Mouse (Mus musculus): ENCODE measurements at regions not wholly inside any gene's neighbourhood (a gene's known extent, or its start where the extent isn't known, plus 50 kb on each side); places are given as distances from the start of the nearest gene placed in this dataset.
"Not testable (repeated sequence)": the region's sequence is repeated elsewhere in the genome, so short reads cannot be mapped to it uniquely, and the experiment has no call there.

DNA sequence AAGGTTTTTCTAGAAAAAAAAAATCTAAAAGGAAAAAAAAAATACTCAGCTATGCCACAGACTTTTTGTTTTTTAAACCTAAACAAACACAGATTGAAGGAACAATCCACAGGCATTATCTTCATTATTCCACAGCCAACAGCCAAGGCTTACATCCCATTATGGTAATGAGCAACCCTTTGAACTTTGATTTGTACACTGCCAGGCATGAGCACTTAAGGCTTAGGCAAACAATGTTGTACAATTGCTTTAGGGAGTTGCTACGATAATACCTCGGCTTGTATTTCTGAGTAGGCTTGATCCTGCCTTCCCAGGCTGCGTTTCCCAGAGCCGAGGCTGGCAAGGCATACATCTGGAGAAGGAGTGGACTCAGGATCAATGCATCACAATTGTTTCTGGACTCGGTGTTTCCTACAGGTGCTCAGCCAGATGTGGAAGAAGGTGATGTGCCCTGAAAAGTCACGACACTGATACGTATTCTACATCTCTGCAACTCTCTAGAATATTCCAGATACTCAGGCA is 409.0 kb upstream of the Igfbp7 start:
- DNase-seq (ENCODE audit: extremely low spot score, low spot score), result no peak

- DNase-seq (ENCODE audit: extremely low spot score, low spot score), result no peak
These were observed 402.0 kb upstream of the Igfbp7 start for GRCm38 (mm10) chr5:77809844-77810243.

DNA sequence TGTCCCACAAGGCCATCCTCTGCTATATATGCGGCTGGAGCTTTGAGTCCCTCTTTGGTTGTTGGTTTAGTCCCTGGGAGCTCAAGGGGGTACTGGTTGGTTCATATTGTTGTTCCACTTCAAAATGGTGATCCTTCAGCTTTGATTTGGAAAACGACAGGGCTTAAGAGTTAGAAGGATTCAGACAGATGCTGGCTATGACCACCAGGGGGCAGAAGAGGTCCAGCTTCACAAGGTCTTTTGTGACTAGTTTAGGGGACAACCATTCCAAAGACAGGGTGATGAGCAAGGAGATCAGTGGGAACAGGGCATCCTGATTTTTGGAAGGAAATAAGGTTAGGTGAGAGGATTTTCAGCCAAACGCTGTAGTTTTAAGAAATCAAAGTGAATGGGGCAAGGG is 399.9 kb upstream of the Igfbp7 start:
- peak; percentile 74 for DNase-seq (ENCODE audit: extremely low spot score, low spot score)

GRCm38 (mm10) chr5:77806334-77807157 is 398.7 kb upstream of the Igfbp7 start:
- no peak for DNase-seq (ENCODE audit: extremely low spot score, low spot score)

GRCm38 (mm10) chr5:77805796-77806195 is 398.0 kb upstream of the Igfbp7 start:
- no peak for DNase-seq (ENCODE audit: extremely low spot score, low spot score)

DNA sequence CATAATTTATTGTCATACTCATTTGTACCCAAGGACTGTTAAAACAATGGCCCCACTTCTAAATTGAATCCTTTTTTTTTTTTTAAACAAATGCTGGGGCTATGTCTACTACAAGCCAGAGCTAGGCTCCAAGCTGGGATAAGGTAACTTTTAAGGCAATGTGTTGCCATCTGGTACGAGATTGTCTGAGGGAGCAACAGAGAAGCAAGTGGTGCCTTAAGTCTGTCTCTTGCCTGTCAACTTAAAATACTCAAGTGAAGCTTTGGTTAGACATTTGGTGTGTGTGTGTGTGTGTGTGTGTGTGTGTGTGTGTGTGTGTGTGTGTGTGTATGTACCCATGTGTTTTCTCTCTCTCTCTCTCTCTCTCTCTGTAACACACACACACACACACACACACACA is 397.5 kb upstream of the Igfbp7 start:
- no peak for DNase-seq (ENCODE audit: extremely low spot score, low spot score)

DNA sequence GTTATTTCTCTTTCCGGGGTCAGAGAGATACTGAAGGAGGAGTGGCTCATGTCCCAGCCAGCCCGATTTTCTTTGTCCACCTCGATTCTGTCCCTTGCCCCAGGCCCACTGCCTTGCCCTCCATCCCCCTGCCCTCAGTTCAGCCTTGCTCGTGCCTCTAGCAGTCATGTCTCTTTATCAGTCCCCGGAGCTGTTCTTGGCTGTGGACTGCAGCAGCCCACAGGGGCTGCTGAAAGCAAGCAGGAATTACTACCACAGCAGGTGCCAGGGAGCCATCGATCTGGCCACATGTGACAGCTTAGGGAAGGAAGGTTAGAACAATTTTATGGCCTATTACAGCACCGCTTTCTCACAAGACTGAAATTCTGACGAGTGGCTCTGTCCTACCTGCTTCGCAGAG is 396.3 kb upstream of the Igfbp7 start:
- DNase-seq (ENCODE audit: extremely low spot score, low spot score), result no peak

DNA sequence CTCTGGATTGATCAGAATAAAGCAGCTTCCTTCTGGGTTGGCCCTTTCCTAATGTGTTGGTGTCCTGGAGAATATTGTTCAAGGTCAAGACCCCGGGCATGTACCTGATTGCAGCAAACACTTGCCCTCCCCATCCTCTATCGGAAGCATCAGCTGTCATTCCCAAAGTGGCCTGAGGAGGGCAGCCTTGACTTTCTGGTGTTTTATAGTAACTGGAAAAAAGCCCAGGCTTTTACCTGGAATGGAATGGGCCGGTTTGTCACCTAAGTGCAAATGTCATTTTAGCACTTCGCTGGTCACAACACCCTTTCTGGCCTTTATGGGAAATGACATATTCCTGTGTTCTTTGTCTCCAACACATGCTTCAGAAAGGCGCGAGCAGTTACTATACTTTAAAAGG is 395.7 kb upstream of the Igfbp7 start:
- DNase-seq (ENCODE audit: extremely low spot score, low spot score), result peak; percentile 75

DNA sequence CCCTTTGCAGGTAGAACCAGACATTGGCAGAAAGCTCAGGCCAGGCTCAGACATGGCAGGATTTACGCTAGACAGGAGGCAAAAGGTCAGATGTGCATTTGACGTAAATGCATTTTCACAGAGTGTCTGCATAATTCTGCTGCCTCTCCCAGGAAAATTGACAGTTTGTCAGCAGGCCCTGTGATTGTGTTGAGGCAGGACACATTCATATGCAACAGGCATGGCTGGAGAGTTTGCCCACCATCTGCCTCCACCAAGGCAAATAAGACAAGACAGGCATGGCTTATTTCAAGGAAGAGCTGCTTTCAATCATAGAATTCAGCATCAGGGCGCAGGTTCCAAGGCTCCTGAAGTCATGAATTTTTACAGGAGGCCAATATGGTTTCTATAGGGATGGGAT is 389.1 kb upstream of the Igfbp7 start:
- no peak for DNase-seq (ENCODE audit: extremely low spot score, low spot score)

GRCm38 (mm10) chr5:77795766-77796165 is 387.9 kb upstream of the Igfbp7 start:
- DNase-seq (ENCODE audit: extremely low spot score, low spot score), result no peak

DNA sequence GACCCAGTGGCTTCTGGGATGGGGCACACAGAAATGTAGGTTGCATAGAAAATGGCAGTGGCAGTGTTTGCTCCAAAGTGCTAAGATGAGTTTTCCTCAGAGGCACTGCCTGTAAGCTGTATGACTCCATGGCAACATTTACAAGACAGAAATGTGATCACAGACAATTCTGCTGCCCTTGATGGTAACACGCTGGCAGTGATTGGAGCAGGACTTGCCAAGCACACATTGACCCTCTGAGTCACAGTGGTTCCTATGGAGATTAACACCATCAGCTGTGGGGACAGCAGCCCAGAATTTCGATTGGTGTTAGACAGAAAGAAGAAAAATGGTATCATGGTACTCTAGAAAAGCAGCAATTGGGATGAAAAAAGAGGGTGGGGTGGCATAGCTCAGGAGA is 376.1 kb upstream of the Igfbp7 start:
- no peak for DNase-seq (ENCODE audit: extremely low spot score, low spot score)

GRCm38 (mm10) chr5:77762426-77763042 is 354.7 kb upstream of the Igfbp7 start:
- no peak for DNase-seq (ENCODE audit: extremely low spot score, low spot score)

- no peak for DNase-seq (ENCODE audit: extremely low spot score, low spot score)
These were observed 354.2 kb upstream of the Igfbp7 start for GRCm38 (mm10) chr5:77762013-77762412.

DNA sequence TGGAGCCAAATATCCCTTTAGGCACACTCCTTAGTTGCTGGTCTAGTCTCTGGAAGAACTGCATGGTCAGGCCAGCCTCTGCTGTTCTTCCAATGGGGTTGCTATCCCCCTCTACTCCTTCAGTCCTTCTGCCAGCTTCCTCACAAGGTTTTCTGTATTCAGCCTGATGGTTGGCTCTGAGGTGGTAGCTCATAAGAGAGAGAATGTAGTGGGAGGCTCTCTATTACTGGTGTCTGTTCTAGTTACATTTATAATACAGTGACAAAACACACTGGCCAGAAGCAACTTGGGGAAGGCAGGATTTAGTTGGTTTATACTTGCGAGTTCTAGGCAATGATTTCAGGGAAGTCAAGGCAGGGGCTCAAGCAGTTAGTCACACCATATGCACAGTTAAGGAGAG is 341.1 kb upstream of the Igfbp7 start:
- no peak for DNase-seq (ENCODE audit: extremely low spot score, low spot score)

DNA sequence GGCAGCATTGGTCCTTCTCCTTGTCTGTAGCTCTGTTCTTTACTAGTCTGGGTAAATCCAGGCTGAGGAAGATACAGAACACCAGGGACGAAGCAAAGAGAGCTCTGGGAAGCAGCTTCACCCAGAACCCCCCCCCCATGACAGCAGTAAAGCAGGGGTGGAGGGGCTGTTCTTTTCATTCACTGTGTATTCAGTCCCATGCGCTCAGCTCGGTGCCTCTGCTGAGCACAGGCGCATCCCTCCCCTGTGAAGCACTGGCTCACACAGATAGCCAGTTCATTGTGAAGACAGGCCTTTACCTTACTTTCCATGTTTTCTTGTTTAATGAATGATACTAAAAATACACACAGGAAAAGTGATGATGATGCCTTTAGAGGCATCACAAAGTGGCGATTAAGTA is 338.8 kb upstream of the Igfbp7 start:
- DNase-seq (ENCODE audit: extremely low spot score, low spot score), result no peak

- DNase-seq (ENCODE audit: extremely low spot score, low spot score), result no peak
These were observed 335.6 kb upstream of the Igfbp7 start for GRCm38 (mm10) chr5:77743467-77743866.

GRCm38 (mm10) chr5:77730286-77730685 is 322.4 kb upstream of the Igfbp7 start:
- DNase-seq (ENCODE audit: extremely low spot score, low spot score), result not testable (repeated sequence)

DNA sequence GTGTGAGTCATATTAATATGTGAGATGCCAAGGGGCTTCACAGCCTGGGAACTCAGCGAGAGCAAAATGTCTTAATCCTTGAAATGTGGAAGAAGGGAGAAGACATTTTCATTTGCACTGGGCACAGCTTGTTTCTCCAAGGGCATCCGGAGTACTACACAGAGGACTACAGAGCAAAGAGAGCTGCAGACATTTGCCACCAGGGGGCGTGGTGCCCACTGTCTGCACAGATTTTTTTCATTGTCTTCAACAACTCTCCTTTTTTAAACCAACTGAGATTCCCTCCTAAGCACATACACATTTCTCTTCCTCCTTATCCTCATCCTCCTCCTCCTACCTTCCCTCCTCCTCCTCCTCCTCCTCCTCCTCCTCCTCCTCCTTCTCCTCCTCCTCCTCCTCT is 273.8 kb upstream of the Igfbp7 start:
- DNase-seq (ENCODE audit: extremely low spot score, low spot score), result peak; percentile 12

- DNase-seq (ENCODE audit: extremely low spot score, low spot score), result no peak
These were observed 264.5 kb upstream of the Igfbp7 start for GRCm38 (mm10) chr5:77672073-77672924.

DNA sequence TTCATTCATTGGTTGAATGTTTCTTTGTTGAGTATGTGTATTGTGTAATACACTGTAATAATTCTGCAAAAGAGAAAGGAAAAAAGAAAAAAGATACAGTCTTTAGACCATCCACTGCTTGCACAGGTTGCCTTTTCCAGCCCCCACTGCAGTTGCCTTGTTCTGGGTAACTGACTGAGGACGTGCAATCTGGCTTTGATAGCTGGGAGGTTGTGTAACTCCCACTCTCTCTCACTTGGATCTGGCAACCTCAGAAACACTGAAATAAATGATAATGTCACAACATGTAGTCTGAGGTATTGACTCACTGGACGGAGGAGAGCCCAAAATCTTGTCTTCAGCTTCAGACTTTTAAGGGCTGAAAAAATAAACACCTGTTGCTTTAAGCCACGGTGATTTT is 255.3 kb upstream of the Igfbp7 start:
- no peak for DNase-seq (ENCODE audit: extremely low spot score, low spot score)

DNA sequence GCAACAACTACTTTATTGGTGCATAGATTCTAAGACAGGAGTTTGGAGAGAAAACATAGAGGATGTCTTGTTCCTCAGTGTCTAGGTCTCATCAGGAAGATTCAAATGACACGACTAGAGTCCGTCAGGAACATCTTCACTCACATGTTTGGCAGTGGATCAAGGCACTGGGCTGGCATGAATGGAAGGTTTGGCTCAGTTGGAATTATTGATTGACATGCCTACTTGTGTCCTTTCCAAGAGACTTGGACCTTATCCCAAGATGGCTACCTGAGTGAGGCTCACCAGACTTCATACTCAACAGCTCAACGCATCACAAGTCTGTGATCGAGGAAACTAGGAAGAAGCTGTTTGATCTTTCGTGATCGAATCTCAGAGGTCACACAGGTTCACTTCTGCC is 251.2 kb upstream of the Igfbp7 start:
- DNase-seq (ENCODE audit: extremely low spot score, low spot score), result no peak

GRCm38 (mm10) chr5:77644651-77645050 is 236.8 kb upstream of the Igfbp7 start:
- no peak for DNase-seq (ENCODE audit: extremely low spot score, low spot score)
